Comparison of ENCODE assay signal across 21 mouse cellular contexts in the genomic region with DNA sequence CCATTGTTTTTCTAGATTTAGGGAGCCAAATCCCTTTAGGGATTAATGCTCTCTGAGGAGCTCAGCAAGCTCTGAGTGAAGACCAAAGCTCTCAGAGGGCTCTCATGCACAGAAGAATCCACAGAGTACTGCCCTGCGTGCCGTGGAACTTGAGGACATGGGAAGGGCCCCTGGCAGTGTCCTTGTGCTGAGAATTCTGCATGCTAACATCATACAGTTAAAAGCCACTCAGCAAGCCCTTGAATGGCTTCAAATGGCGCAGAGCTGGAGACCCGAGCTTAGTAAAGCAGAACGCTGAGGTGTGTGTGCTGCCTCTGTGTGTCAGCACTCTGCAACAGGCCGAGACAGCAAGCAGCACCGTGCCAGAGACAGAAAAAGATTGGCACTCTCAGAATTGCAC.
DNase-seq lines count a peak whose midpoint lies in the region; ATAC-seq lines count a peak whose summit lies in the region.
"Had no signal": no experiment of that assay in that cellular context is flagged by ENCODE, and none has a peak within 500 bp of the region (broad histone marks: within the 10 kb centered on the region; RNA-seq: fewer than 3 reads in every experiment).

No protein-coding gene starts in this region.

- no peaks in the 10 kb centered on the region for H3K9me3 ChIP-seq in forebrain, embryonic 11.5 days (ENCODE audit: control insufficient read depth, low read length)
- no peaks in the 10 kb centered on the region for H3K9me3 ChIP-seq in forebrain, embryonic 15.5 days
- no peaks in the 10 kb centered on the region for H3K9me3 ChIP-seq in heart, embryonic 12.5 days (replicated peaks)
- H3K9me3 ChIP-seq in heart, embryonic 16.5 days (replicated peaks; ENCODE audit: control insufficient read depth, low read length) = no peaks in the 10 kb centered on the region
- no peaks in the 10 kb centered on the region for H3K9me3 ChIP-seq in lung, embryonic 16.5 days (ENCODE audit: control insufficient read depth, low read length)
- H3K9me3 ChIP-seq: embryonic facial prominence, embryonic 10.5 days; G1E; hindbrain, embryonic 13.5 days had no signal

- no peak overlapping the region for H3K4me3 ChIP-seq in forebrain, embryonic 11.5 days (ENCODE audit: low read depth, low read length)
- no peak overlapping the region for H3K4me3 ChIP-seq in forebrain, embryonic 15.5 days
- H3K4me3 ChIP-seq in heart, embryonic 12.5 days = no peak overlapping the region
- no peak overlapping the region for H3K4me3 ChIP-seq in heart, embryonic 16.5 days (ENCODE audit: low read length)
- no peak overlapping the region for H3K4me3 ChIP-seq in lung, embryonic 16.5 days (ENCODE audit: low read length)
- H3K4me3 ChIP-seq: embryonic facial prominence, embryonic 10.5 days; hindbrain, embryonic 13.5 days had no signal

- no peaks in the 10 kb centered on the region for H3K36me3 ChIP-seq in forebrain, embryonic 11.5 days (ENCODE audit: control insufficient read depth, insufficient read depth, low read length)
- no peaks in the 10 kb centered on the region for H3K36me3 ChIP-seq in forebrain, embryonic 15.5 days
- peaks cover 6% of the 10 kb centered on the region; the same call in 1 of the 2 replicates for H3K36me3 ChIP-seq in heart, embryonic 12.5 days
- 0 out of 2 replicates have a peak, but pooled peaks cover 3% of the 10 kb centered on the region for H3K36me3 ChIP-seq in heart, embryonic 16.5 days (ENCODE audit: control insufficient read depth, insufficient read depth)
- no peaks in the 10 kb centered on the region for H3K36me3 ChIP-seq in lung, embryonic 16.5 days (ENCODE audit: control insufficient read depth, insufficient read depth, low read length)
- H3K36me3 ChIP-seq: hindbrain, embryonic 13.5 days had no signal

- no peak overlapping the region for H3K27ac ChIP-seq in forebrain, embryonic 11.5 days (ENCODE audit: low read depth, low read length)
- H3K27ac ChIP-seq in forebrain, embryonic 15.5 days (replicated peaks) = no peak overlapping the region
- peak overlapping the region; percentile 72 for H3K27ac ChIP-seq in heart, embryonic 12.5 days (ENCODE audit: poor library complexity, severe bottlenecking)
- H3K27ac ChIP-seq in heart, embryonic 16.5 days (ENCODE audit: low read length) = peak overlapping the region; percentile 59
- H3K27ac ChIP-seq in lung, embryonic 16.5 days (ENCODE audit: low read length) = peak overlapping the region; percentile 45
- H3K27ac ChIP-seq: embryonic facial prominence, embryonic 10.5 days; hindbrain, embryonic 13.5 days; hindbrain, postnatal 0 days had no signal

- no peaks in the 10 kb centered on the region for H3K4me1 ChIP-seq in forebrain, embryonic 11.5 days (replicated peaks; ENCODE audit: control insufficient read depth, insufficient read depth, low read length)
- H3K4me1 ChIP-seq in forebrain, embryonic 15.5 days = no peaks in the 10 kb centered on the region
- H3K4me1 ChIP-seq in heart, embryonic 12.5 days (replicated peaks) = peaks cover 60% of the 10 kb centered on the region
- H3K4me1 ChIP-seq in heart, embryonic 16.5 days (ENCODE audit: control insufficient read depth, insufficient read depth, low read length) = peaks cover 12% of the 10 kb centered on the region
- peaks cover 6% of the 10 kb centered on the region; the same call in 1 of the 2 replicates for H3K4me1 ChIP-seq in lung, embryonic 16.5 days (replicated peaks; ENCODE audit: control insufficient read depth, insufficient read depth, low read length)

- ATAC-seq in forebrain, embryonic 11.5 days (replicated peaks; ENCODE audit: low FRiP score) = no peak
- ATAC-seq in forebrain, embryonic 15.5 days (replicated peaks) = no peak
- ATAC-seq in heart, embryonic 12.5 days (ENCODE audit: insufficient number of reproducible peaks, low FRiP score) = no peak
- peak; percentile 46; the same call in 1 of the 2 replicates for ATAC-seq in heart, embryonic 16.5 days (replicated peaks; ENCODE audit: extremely low read depth, insufficient read depth, low FRiP score)
- peak; percentile 74 for ATAC-seq in lung, embryonic 16.5 days (ENCODE audit: low read depth)
- ATAC-seq: CD4-positive, CD25-positive, alpha-beta regulatory T cell, adult 4 months; forebrain, embryonic 14.5 days; hindbrain, postnatal 0 days had no signal

- intact Hi-C loops in heart, postnatal 25 days (cut with DNase I) = no loop called here

- WGBS in forebrain, embryonic 11.5 days = 63% methylated on average over 7 of the region's 7 CpGs
- WGBS in forebrain, embryonic 15.5 days = 64% methylated on average over 7 of the region's 7 CpGs
- WGBS in heart, embryonic 12.5 days = 51% methylated on average over 7 of the region's 7 CpGs
- WGBS in heart, embryonic 16.5 days = 46% methylated on average over 7 of the region's 7 CpGs
- 55% methylated on average over 7 of the region's 7 CpGs for WGBS in lung, embryonic 16.5 days

- no peaks in the 10 kb centered on the region for H3K27me3 ChIP-seq in forebrain, embryonic 11.5 days (ENCODE audit: control insufficient read depth, insufficient read depth, low read length)
- no peaks in the 10 kb centered on the region for H3K27me3 ChIP-seq in forebrain, embryonic 15.5 days
- H3K27me3 ChIP-seq in heart, embryonic 12.5 days (replicated peaks) = no peaks in the 10 kb centered on the region
- H3K27me3 ChIP-seq in heart, embryonic 16.5 days (ENCODE audit: control insufficient read depth, insufficient read depth, low read length) = no peaks in the 10 kb centered on the region
- no peaks in the 10 kb centered on the region for H3K27me3 ChIP-seq in lung, embryonic 16.5 days (ENCODE audit: control insufficient read depth, insufficient read depth, low read depth, low read length)
- H3K27me3 ChIP-seq: hindbrain, embryonic 13.5 days had no signal

- H3K4me2 ChIP-seq in forebrain, embryonic 11.5 days (ENCODE audit: low read depth, low read length, severe bottlenecking) = no peak overlapping the region
- H3K4me2 ChIP-seq in forebrain, embryonic 15.5 days (replicated peaks) = no peak overlapping the region
- H3K4me2 ChIP-seq in heart, embryonic 12.5 days = no peak overlapping the region
- H3K4me2 ChIP-seq in heart, embryonic 16.5 days (ENCODE audit: low read depth, low read length) = no peak overlapping the region
- no peak overlapping the region for H3K4me2 ChIP-seq in lung, embryonic 16.5 days (ENCODE audit: low read depth, low read length)
- H3K4me2 ChIP-seq: hindbrain, embryonic 13.5 days had no signal

- no peak overlapping the region for H3K9ac ChIP-seq in forebrain, embryonic 11.5 days (ENCODE audit: low read length)
- H3K9ac ChIP-seq in forebrain, embryonic 15.5 days (replicated peaks) = no peak overlapping the region
- H3K9ac ChIP-seq in heart, embryonic 12.5 days = no peak overlapping the region
- 0 out of 2 replicates have a peak overlapping the region, but pooled peaks have one; percentile 21 for H3K9ac ChIP-seq in heart, embryonic 16.5 days (ENCODE audit: low read length)
- H3K9ac ChIP-seq in lung, embryonic 16.5 days (ENCODE audit: low read length) = no peak overlapping the region
- H3K9ac ChIP-seq: hindbrain, embryonic 13.5 days had no signal

- DNase-seq in forebrain, embryonic 11.5 days (ENCODE audit: low spot score) = peak; percentile 35
- no peak for DNase-seq in heart, adult 8-10 months (ENCODE audit: low spot score)
- DNase-seq in heart, postnatal 25 days (ENCODE audit: low spot score) = no peak
- DNase-seq in lung, postnatal 25 days (ENCODE audit: low spot score) = no peak
- DNase-seq: adrenal gland, adult 8-10 months; adrenal gland, postnatal 36 days; B cell, adult 2 months; cerebellum, adult 2 months; cerebellum, postnatal 10 days; gastrocnemius, postnatal 10 days; kidney, adult 11 months had no signal

Comparison
In these comparisons a context has a peak if more than half of its experiments do, and no peak if none do; other contexts are left out.
1. ATAC-seq: peak in heart, embryonic 16.5 days (single experiment) and lung, embryonic 16.5 days (single experiment); none in forebrain, embryonic 11.5 days (single experiment), forebrain, embryonic 15.5 days (single experiment) and heart, embryonic 12.5 days (single experiment).
2. H3K27ac ChIP-seq: peak in heart, embryonic 12.5 days (single experiment), heart, embryonic 16.5 days (single experiment) and lung, embryonic 16.5 days (single experiment); none in forebrain, embryonic 11.5 days (single experiment) and forebrain, embryonic 15.5 days (single experiment).